Mouse (Mus musculus) erythroblast, embryonic 14.5 days (primary cell): ENCODE data around the gene Cadps. TPM values are rescaled to one million over a fixed set of nuclear protein-coding genes. Genes with fewer than 3 reads are reported as not detected.
"Not testable (repeated sequence)": the region's sequence is repeated elsewhere in the genome, so short reads cannot be mapped to it uniquely, and the experiment has no call there.

Experiments
- H3K27me3 ChIP-seq: 2 replicates; pipeline ENCODE4 v1.6.1; 2012; ENCODE audit warnings: inconsistent platforms; ENCODE audit not compliant: control insufficient read depth
- H3K36me3 ChIP-seq: 2 replicates; pipeline ENCODE4 v1.6.1; 2012; ENCODE audit warnings: mild to moderate bottlenecking, inconsistent platforms; ENCODE audit not compliant: control insufficient read depth
- H3K4me1 ChIP-seq: 2 replicates; pipeline ENCODE4 v1.6.1; 2012; ENCODE audit warnings: inconsistent platforms; ENCODE audit not compliant: control insufficient read depth
- H3K4me3 ChIP-seq: replicated peaks from 2 replicates; pipeline ENCODE3; 2012; ENCODE audit warnings: moderate library complexity, mild to moderate bottlenecking, inconsistent platforms
- H3K9me3 ChIP-seq: 2 replicates; pipeline ENCODE4 v1.6.1; 2012; ENCODE audit warnings: low read length, inconsistent platforms, mixed read lengths; ENCODE audit not compliant: control insufficient read depth
- GATA1 ChIP-seq: IDR thresholded peaks from 2 replicates; pipeline ENCODE4 v1.6.1; 2012; ENCODE audit warnings: low read length, inconsistent platforms, mixed read lengths
- TAL1 ChIP-seq: IDR thresholded peaks from 3 replicates; pipeline ENCODE4 v1.6.1; 2012; ENCODE audit warnings: low read length, inconsistent platforms, mixed read lengths
- polyA plus RNA-seq: library from polyadenylated mRNA; stranded (reverse); fragments of >175 nt; gene quantifications from 2 replicates; pipeline ENCODE4 v1.2.3, GENCODE M21; 2012

Cadps gene
- polyA plus RNA-seq, 1 experiment = not detected

DNA sequence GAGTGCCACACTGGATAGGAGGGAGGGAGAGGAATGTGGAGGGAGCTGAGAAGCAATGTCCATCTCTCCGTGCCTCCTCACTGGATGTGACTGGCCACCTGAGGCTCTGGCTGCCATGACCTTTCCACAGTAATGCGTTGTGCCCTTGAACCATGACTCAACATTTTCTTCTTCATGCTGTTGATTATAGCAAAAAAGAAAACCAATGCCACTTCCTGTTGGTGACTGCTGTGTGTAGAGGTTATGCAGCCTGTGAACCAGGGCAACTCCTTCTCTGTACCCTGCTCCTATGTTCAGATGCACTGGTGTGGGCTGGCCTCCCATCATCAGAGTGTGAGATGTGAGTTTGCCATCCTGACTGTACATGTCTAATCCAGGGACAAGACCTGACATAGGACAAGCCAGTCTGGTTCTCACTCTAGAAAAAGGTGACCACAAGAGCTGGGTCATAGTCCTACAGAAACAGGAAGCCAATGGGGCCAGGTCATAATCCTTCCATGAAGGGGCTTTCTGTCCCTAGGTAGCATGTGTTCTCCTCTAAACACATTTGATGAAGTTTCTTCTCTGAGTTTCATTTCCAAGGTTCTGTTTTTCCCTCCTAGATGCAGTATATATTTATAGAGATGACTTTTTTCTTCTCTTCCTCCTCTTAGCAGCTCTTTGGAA is 245.3 kb downstream of the Cadps start:
- Histone ChIP-seq H3K9me3 (no peaks in the 10 kb centered on the region), H3K36me3 (no peaks in the 10 kb centered on the region), H3K27me3 (no peaks in the 10 kb centered on the region), H3K4me3 (no peak overlapping the region), H3K4me1 (no peaks in the 10 kb centered on the region)
- TF ChIP-seq TAL1 (no peak), GATA1 (no peak)

DNA sequence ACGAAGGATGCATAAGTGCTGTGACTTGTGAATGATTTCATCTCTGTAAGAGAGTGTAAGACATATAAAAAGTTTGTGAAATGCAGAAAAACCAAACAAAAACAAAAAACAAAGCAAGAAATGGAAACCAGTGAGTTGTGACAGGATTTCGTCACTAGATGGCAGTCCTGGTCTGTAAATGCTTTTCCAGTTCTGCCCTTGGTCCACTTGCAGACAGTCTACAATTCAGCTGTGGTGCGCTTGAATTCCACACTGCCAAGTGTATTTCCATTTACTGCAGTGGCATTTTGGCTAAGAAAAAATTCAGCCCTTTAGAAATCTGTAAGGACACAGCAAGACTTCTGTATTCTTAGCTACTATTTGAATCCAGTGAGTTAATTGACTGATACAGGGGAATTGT is 247.8 kb downstream of the Cadps start:
- H3K36me3 ChIP-seq = no peaks in the 10 kb centered on the region
- TF ChIP-seq GATA1 (no peak), TAL1 (no peak)
- H3K4me3 ChIP-seq = no peak overlapping the region
- H3K27me3 ChIP-seq = no peaks in the 10 kb centered on the region
- no peaks in the 10 kb centered on the region for H3K4me1 ChIP-seq
- H3K9me3 ChIP-seq = no peaks in the 10 kb centered on the region

DNA sequence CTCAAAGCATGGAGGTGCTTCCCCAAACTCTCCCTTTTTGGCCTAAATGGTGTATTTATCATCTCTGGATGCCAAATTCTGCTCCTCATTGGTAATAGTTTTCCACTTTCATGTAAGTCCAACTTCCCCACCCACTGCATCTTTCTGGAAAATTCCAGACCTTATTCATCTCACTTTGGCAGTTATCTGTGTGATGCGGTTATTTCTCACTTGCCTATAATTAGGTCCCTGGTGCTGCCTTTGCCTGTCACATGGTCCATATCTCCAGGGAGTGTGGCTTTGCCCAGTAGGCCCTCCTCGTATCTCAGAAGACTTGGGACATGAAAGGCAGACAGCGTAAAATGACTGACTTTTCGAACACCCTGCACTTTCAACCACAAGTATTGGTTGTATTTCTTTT is 248.5 kb downstream of the Cadps start:
- Histone ChIP-seq H3K36me3 (no peaks in the 10 kb centered on the region), H3K27me3 (no peaks in the 10 kb centered on the region), H3K4me3 (no peak overlapping the region), H3K9me3 (no peaks in the 10 kb centered on the region), H3K4me1 (no peaks in the 10 kb centered on the region)
- no peak for TF ChIP-seq TAL1
- no peak for TF ChIP-seq GATA1

DNA sequence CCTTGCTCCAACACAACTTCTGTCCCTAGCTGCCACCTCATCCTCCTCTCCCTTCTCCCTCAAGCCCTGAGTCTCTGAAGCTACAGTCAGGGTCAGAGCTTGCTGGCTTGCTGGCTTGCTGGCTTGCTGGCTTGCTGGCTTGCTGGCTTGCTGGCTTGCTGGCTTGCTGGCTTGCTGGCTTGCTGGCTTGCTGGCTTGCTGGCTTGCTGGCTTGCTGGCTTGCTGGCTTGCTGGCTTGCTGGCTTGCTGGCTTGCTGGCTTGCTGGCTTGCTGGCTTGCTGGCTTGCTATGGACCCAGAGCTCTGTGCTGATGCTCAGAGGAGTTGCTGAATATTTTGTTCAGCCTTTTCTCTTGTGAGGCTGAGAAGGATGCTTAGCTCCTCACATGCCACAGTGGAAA is 261.1 kb downstream of the Cadps start:
- H3K4me1 ChIP-seq, H3K4me3 ChIP-seq, H3K27me3 ChIP-seq, H3K9me3 ChIP-seq, H3K36me3 ChIP-seq: not testable (repeated sequence)

DNA sequence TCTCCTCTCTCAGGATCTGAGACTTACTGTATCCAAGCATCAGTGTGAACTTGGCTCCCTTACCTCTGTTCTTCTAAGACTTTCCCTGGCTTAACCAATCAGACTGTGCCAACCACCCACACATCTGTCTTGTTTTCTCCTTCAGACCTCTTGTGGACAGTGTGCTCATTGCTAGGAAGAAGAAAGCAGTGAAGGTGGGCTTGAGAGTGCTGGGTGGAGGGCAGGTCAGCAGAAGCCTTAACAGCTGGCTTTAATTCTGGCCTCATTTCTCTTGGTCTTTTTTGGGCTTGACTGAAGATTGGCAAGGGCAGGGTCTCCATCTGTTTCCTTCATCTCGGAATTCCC is 262.7 kb downstream of the Cadps start:
- TF ChIP-seq TAL1 (no peak), GATA1 (no peak)
- H3K9me3 ChIP-seq = no peaks in the 10 kb centered on the region
- no peaks in the 10 kb centered on the region for H3K27me3 ChIP-seq
- no peaks in the 10 kb centered on the region for H3K36me3 ChIP-seq
- H3K4me1 ChIP-seq = no peaks in the 10 kb centered on the region
- H3K4me3 ChIP-seq = no peak overlapping the region

DNA sequence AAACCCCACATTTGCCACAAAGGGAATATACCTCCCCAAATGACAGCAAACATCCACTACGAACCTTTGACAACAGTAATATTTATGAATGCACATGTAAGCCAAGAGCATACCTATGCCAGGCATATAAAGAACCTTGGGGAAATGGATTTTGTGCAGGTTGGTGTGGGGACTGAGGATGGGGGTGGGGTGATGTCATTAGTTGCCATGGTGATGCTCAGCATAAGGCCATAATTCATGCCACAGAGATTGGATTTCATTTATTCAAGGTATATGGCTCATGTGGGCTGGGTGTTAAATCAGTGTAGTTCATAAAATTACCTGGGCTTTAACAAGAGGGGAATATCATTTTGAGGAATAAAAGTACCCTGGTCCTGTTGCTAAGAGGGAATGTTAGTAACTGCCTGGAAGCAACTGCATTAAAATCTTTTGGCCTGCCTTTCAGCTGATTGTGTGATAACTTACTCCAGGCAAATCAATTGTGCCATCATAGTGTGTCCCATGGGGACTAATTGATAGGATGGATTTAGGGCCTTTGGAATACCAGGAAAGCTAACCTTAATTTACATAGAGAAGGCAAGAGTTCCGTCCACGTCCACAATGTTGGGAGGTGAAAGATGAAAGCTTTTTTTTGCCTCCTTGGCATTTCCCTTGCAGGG is 263.2 kb downstream of the Cadps start:
- no peaks in the 10 kb centered on the region for H3K27me3 ChIP-seq
- TF ChIP-seq TAL1 (no peak), GATA1 (no peak)

DNA sequence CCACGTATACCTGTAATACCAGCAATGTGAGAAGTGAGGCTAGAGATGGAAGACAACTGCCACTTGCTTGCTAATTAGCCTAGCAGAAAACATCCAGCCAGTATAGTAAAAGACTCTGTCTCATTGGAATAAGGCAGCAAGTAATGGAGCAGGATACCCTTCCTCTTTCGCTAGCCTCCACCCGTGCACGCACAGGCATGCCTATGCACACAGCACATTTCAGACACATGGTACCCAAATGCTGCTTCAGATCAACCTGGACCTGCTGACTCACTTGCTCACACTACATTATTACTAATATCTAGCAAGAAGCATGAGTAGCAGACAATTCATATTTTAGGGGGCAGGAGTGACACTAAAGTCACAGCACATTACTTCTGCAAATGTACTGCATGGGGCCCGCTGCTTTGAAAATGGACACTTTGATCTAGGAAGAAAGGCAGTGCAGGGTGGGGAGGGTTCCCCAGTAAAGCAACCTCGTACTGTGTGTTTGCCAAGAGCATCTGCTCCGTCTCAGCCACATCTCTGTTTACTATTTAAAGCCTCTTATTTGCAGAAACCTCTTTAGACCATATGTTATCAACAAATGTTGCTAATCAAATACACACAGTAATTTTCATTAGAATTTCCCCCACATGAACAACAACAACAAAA is 263.8 kb downstream of the Cadps start:
- Histone ChIP-seq H3K36me3 (no peaks in the 10 kb centered on the region), H3K4me3 (no peak overlapping the region), H3K4me1 (no peaks in the 10 kb centered on the region), H3K27me3 (no peaks in the 10 kb centered on the region), H3K9me3 (no peaks in the 10 kb centered on the region)
- TF ChIP-seq GATA1 (no peak), TAL1 (no peak)

More for the DNA sequence above, 263.2 kb downstream of the Cadps start:
- no peak overlapping the region for H3K4me3 ChIP-seq
- no peaks in the 10 kb centered on the region for H3K4me1 ChIP-seq
- no peaks in the 10 kb centered on the region for H3K9me3 ChIP-seq
- H3K36me3 ChIP-seq = no peaks in the 10 kb centered on the region

DNA sequence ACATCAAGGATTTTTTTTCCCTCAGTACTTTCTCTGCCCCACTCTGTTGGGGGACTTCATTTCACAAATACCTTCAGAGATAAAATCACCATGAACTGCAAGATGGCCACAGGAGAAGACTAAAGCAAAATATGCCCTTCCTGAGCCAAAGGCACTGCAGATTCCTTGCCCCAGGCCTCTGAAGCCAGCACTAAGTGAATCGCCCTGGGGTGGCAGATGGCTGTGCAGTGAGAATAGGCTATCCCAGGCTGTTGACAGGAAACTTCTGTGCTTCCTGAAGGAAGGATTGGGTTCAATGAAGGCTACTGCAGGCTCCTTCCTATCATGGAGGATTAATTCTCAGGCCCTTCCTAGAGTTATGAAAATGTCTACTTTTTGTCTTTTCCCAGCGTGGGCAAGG is 268.4 kb downstream of the Cadps start:
- Histone ChIP-seq H3K4me3 (no peak overlapping the region), H3K4me1 (no peaks in the 10 kb centered on the region), H3K36me3 (no peaks in the 10 kb centered on the region), H3K27me3 (no peaks in the 10 kb centered on the region), H3K9me3 (no peaks in the 10 kb centered on the region)
- TF ChIP-seq TAL1 (no peak), GATA1 (no peak)

DNA sequence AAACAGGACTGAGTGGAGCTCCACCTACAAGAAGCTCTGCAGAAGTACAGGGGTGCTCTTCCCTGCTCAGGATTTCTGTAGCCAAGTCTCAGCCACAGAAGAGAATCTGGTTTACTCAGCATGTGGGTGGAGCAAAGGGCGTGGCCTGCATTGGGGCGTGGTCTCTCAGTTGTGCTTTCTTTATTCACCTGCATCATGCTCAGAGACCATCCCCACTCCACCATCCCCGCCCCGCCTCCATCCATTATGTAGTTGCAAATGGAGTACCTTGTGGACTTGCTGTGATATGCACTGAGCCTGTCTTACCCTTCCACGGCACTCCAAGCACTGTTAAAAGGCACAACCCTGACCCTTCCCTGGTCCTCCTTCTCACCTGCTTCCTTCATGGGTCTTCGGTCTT is 271.5 kb downstream of the Cadps start:
- H3K27me3 ChIP-seq = no peaks in the 10 kb centered on the region
- H3K36me3 ChIP-seq = no peaks in the 10 kb centered on the region
- no peak overlapping the region for H3K4me3 ChIP-seq
- H3K9me3 ChIP-seq = no peaks in the 10 kb centered on the region
- no peaks in the 10 kb centered on the region for H3K4me1 ChIP-seq
- TF ChIP-seq GATA1 (no peak), TAL1 (no peak)

DNA sequence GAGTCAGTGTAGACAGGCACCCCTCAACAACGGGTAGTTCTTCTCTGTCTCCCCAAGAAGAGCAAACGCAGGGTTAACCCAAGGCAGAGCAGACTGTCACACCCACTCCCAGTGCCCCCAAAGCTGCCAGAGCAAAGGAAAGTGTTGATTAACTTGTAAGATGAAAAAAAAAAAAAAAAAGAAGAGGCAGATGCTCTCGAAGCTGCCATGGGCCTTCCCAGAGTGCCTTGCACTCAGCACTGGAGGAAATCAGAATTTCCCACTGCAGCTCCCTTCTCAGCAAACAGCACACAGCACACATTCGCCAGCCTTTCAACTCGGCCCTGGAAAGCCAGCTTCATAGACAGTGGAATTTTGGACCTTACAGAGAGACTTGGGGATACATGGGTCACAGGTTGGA is 271.9 kb downstream of the Cadps start:
- Histone ChIP-seq H3K36me3 (no peaks in the 10 kb centered on the region), H3K4me3 (no peak overlapping the region), H3K27me3 (no peaks in the 10 kb centered on the region), H3K4me1 (no peaks in the 10 kb centered on the region), H3K9me3 (no peaks in the 10 kb centered on the region)
- TF ChIP-seq GATA1 (no peak), TAL1 (no peak)
